Mouse (Mus musculus) left cerebral cortex, adult 11 months (tissue): Measurements from ENCODE around the gene Fgfr2.

ENCODE experiments used
- DNase-seq: peaks from one replicate; pipeline ENCODE4 v3.0.0; 2022; ENCODE audit warnings: low spot score

Gene Fgfr2

GRCm38 (mm10) chr7:132610468-132611318 is 512.5 kb downstream of the Fgfr2 start, which contains the start of gene Lhpp:
Lhpp (plus strand) TSS chr7:132610638.
- peak; percentile 38 for DNase-seq

- DNase-seq: no peak
These were observed 514.7 kb downstream of the Fgfr2 start for GRCm38 (mm10) chr7:132608316-132609020.

GRCm38 (mm10) chr7:132605689-132606088 is 517.5 kb downstream of the Fgfr2 start:
- no peak for DNase-seq

- DNase-seq: no peak
These were observed 518.4 kb downstream of the Fgfr2 start for GRCm38 (mm10) chr7:132604720-132605119.

- no peak for DNase-seq
These were observed 522.2 kb downstream of the Fgfr2 start for GRCm38 (mm10) chr7:132600926-132601325.

- no peak for DNase-seq
These were observed 523.1 kb downstream of the Fgfr2 start for GRCm38 (mm10) chr7:132600026-132600425.

GRCm38 (mm10) chr7:132599071-132599975 is 523.8 kb downstream of the Fgfr2 start, which contains the start of gene Nkx1-2:
Nkx1-2 (minus strand) TSS chr7:132599637.
- no peak for DNase-seq

GRCm38 (mm10) chr7:132597251-132598041 is 525.7 kb downstream of the Fgfr2 start:
- no peak for DNase-seq

- no peak for DNase-seq
These were observed 526.4 kb downstream of the Fgfr2 start for GRCm38 (mm10) chr7:132596557-132597250.

- DNase-seq: no peak
These were observed 527.4 kb downstream of the Fgfr2 start for GRCm38 (mm10) chr7:132595787-132596186.

- DNase-seq: no peak
These were observed 528.8 kb downstream of the Fgfr2 start for GRCm38 (mm10) chr7:132594325-132594724.

GRCm38 (mm10) chr7:132593762-132594161 is 529.4 kb downstream of the Fgfr2 start:
- DNase-seq: no peak

GRCm38 (mm10) chr7:132589610-132590009 is 533.5 kb downstream of the Fgfr2 start:
- no peak for DNase-seq

- DNase-seq: no peak
These were observed 536.0 kb downstream of the Fgfr2 start for GRCm38 (mm10) chr7:132587167-132587566.

- no peak for DNase-seq
These were observed 537.3 kb downstream of the Fgfr2 start for GRCm38 (mm10) chr7:132585695-132586491.

- no peak for DNase-seq
These were observed 541.7 kb downstream of the Fgfr2 start for GRCm38 (mm10) chr7:132581441-132581840.

GRCm38 (mm10) chr7:132580511-132580910 is 542.6 kb downstream of the Fgfr2 start:
- no peak for DNase-seq

- no peak for DNase-seq
These were observed 546.3 kb downstream of the Fgfr2 start for GRCm38 (mm10) chr7:132576891-132577290.

- DNase-seq: peak; percentile 92
These were observed 547.0 kb downstream of the Fgfr2 start, which contains the start of gene Oat for GRCm38 (mm10) chr7:132576116-132576650. Oat (minus strand) TSS chr7:132576398.
